Mouse (Mus musculus) WW6 (cell line): ENCODE measurements around the gene Fanci.

Experiments
- DNase-seq: peaks from one replicate; pipeline ENCODE4 v3.0.0-alpha.2; 2013; ENCODE audit warnings: low read depth, low spot score

Gene Fanci

DNA sequence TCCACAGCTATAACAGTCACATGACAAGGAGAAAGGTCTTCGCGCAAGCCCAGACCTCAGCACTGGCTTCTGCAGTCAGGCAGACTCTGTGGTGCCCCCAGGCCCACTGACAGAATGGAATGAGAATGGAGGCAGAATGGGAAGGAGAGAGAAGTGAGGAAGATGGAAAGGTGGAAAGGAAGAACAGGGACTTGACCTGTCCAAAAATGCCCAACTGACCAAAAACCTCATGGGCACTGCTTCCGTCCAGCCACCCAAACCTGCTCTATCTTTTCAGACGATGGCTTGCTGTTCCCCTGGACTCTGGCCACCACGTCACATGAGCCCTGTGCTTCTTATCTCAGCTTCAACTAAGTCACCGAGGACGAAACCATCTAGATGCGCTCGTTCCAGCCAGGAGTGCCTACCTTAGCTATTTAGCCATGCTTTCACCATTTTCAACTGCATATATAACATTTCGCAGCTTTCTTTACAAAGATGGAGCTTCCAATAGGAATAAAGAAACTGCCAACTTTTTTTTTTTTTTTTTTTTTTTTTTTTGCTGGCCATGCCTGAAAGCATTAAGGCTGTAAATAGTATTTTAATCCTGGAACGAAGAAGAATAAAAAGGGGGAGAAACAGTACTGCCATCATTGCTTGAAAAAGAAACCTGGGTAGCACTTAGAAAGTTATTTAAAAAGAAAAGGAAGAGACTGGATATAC is 71.8 kb downstream of the Fanci start:
- no peak for DNase-seq

DNA sequence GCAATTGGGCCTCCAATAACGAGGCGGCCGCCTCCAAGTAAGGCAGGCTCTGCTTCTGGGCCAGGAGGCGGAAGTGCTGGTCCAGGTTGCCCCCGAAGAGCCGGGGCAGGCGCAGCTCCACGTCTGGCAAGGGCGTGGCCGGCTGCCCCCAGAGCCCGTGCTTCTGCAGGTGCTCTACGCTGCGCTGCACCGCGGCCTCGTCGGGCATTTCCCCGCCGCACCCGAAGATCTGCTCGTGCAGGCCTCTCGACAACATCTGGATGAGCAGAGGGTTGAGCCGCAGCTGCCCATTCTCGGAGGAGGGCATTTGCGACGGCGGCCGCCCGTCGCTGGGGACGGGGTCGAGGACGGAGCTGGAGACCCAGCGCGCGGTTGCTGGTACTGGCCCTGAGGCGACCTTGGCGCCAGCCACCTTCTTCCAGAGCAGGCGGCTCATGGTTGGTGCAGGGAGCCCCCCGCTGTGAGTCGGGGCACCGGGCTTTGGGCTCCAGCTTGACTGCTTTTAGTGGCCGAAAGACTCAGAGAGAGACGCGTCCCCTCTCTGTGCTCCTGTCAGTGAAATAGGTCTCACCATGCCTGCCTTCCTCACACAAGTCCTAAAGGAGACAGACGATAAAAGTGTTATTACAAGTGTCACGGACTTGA is 73.2 kb downstream of the Fanci start:
- no peak for DNase-seq

GRCm38 (mm10) chr7:79465461-79466044 is 73.8 kb downstream of the Fanci start:
- DNase-seq: no peak

DNA sequence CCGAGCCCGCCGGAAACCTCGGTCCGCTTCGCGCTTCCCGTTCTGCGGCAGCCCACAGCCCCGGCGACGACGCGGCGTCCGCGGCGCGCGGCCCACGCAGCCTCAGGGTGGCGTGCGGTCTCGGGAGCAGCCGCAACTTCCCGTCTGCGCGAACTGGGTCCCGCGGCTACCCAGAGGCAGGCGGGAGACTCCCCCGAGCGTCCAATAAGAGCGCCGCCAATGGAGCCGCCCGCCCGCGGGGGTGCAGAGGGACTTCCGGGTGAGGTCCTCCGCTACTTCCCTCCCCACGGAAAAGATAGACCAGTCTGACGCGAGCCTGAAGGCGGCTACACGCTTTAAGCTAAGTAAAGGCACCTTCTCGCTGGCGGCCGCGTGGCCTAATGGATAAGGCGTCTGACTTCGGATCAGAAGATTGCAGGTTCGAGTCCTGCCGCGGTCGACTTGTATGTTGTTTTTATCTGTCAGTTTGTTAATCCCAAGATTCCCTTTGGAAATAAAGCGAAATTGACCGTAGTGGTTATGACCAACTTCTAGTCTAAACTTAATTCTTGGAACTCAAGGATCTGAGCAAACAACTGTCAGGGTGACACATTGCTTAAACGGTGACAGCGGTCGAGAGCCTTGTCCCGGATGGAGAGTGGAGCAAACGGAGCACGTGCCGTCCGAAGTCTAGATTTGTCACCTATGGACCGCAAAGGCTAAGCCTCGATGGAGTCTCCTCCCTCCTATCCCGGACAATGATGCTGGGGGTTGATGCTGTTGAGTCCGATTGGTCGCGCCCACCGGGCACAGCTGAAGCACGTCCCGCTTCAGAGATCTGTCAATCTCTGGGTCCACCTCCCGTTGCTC is 74.5 kb downstream of the Fanci start, which contains the start of gene Polg:
TSS of gene Polg (minus strand) at position 310 of the 849 bp plus-strand sequence.
- DNase-seq: peak; percentile 92

GRCm38 (mm10) chr7:79467951-79468350 is 76.2 kb downstream of the Fanci start:
- DNase-seq: no peak

GRCm38 (mm10) chr7:79468994-79469393 is 77.3 kb downstream of the Fanci start:
- no peak for DNase-seq

GRCm38 (mm10) chr7:79469766-79470165 is 78.0 kb downstream of the Fanci start:
- DNase-seq: no peak

DNA sequence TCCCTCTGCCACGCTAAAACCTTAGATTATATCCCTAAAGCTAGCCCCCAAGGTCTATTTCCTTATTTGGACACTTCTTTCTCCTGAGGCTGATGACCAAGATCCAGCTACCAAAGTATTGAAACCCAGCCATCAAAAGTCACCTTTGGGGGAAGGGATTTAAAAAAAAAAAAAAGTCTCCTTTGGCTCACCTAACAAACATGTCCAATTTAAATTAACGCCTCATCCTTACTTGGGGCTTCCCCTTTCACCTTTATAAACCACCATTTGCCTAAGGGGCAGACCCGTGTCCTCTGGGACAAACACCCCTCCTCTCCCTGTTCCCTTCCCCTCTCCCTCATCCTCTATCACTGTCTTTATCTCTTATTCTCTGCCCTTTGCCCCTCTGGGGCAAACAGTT is 79.0 kb downstream of the Fanci start:
- DNase-seq: no peak

DNA sequence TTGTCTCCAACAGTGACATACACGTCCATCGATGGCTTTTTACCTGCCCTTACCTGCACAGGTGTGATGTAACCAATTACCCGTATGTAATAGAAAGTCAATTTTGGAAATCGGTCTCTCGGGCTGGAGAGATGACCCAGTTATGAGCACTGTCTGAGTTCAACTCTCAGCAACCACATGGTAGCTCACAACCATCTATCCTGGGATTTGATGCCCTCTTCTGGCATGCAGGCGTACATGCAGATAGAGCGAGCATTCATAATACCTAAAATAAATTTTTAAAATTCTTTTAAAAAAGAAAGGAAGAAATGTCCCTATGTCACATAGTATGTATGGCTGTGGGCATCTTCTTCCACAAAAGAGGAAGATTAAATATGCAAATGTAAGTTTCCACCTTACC is 79.7 kb downstream of the Fanci start:
- DNase-seq: no peak

DNA sequence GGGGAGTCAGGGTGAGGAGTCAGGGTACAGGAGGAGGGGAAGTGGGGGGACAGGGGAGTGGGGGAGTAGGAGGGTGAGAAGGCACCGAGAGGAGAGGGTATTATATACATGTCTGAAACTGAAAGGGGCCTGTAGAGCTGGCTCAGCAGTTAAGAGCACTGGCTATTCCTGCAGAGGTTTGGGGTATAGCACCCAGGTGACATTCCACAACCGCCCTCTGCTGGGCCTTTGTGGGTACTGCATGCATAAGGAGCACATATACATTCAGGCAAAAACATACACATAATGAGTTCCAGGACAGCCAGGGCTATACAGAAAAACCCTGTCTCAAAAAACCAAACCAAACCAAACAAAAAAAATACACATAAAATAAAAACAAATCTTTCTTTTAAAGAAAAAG is 81.1 kb downstream of the Fanci start:
- no peak for DNase-seq

DNA sequence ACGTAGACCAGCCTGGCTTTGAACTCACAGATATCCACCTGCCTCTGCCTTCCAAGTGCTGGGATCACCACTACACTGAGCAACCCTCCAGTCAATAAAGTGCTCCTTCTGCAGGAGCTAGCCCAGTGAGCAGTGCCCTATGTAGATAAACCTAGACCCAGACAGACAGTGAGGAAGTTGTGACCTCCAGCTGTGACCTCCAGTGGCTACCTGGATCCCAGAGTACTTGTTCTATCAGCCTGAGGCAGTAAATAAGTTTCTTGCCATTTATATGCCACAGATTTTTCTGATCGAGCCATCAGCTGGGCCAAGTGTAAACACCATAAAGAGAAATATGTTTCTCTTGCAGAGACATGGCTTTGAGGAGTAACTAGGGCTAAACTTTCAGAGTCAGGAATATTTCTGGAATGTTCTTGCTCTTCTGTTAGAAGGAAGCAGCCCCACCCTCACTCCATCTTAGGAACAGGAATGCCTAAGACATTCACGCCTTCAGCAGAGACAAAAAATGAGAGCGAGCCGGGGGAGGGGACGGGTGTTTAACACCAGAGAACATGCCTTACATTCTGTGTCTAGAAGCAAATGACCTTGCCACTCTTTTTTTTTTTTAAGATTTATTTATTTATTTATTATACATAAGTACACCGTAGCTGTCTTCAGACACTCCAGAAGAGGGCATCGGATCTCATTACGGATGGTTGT is 81.9 kb downstream of the Fanci start:
- DNase-seq: no peak

DNA sequence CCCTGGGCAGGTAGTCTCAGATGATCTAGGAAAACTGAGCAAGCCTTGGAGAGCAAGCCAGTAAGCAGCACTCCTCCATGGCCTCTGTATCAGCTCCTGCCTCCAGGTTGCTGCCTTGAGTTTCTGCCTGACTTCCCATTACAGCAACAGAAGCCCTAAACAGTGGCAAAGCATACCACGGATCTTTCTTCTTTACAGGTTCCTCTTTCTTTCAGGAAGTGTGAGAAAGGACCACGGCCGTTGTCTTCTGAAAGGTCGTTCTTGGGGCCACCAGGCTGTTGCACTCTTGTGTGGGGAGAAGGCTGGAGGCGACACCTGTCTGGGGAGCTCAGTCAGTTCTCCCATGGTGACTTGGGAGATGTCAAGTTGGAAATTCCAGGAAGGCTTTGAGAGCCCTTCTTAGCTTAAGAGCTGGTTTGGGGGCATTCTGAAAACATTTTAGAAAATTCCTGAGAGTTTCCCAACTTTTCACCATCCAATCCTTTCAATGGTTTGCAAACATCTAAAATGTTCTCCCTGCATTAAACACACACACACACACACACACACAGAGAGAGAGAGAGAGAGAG is 83.2 kb downstream of the Fanci start:
- DNase-seq: no peak

DNA sequence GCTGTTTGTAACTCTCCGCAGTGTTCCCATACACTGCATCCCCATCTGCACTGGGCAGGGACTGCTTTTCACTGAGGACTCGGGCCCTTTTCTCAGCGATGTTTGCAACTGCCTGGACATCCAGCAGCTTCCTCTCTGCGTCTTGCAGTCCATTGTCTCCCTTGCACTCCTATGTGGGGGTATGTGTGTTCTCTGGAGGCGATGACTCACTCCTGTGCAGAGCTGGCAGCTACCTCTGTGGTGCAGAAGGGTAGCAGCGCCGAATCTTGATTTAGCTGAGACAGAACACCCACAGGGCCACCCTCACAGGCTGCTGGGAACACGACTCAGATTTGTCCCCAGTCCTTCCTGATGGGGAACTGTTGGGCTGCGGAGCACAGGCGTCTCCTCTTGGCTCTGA is 94.8 kb downstream of the Fanci start:
- DNase-seq: no peak

DNA sequence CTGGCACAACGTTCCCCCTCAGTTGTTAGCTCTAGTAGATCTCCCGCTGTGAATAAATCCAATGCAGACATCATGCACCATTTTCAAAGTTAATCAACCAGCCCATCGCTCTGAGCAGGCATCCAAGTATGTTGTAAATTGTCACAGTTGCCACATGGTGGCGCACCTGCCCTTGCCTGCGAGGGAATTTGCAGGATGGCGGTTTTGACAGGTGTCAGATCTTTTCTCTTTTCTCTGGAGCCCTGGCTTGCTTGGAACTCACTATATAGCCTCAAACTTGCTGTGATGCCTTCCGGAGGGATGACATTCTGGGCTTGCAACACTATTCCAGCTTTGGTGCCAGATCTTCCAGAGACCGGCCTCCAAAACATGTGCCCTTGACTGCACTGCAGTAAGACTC is 102.2 kb downstream of the Fanci start:
- DNase-seq: no peak

- no peak for DNase-seq
Measured at GRCm38 (mm10) chr7:79495988-79496815, 104.5 kb downstream of the Fanci start.

- no peak for DNase-seq
Measured at GRCm38 (mm10) chr7:79496816-79497328, 105.1 kb downstream of the Fanci start.

GRCm38 (mm10) chr7:79497701-79498115 is 106.0 kb downstream of the Fanci start:
- DNase-seq: no peak

DNA sequence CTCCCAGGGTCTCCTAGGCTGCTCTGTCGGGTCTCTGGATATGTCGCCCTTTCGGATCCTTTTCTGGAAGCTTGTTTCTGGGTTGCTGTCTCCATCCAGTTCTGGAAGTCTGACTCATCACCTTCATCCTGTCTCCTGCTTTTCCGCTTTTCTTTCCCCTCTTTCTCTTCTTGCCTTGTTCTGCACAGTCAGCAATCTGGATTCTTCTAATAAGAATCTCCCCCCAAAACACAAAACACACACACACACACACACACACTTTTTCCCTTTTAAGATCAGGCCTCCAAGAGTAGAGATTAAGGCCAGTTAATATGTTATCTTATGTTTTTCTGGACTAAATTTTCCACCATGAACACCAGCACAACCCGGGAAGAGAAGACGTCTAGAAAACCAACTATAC is 106.6 kb downstream of the Fanci start:
- DNase-seq: no peak

DNA sequence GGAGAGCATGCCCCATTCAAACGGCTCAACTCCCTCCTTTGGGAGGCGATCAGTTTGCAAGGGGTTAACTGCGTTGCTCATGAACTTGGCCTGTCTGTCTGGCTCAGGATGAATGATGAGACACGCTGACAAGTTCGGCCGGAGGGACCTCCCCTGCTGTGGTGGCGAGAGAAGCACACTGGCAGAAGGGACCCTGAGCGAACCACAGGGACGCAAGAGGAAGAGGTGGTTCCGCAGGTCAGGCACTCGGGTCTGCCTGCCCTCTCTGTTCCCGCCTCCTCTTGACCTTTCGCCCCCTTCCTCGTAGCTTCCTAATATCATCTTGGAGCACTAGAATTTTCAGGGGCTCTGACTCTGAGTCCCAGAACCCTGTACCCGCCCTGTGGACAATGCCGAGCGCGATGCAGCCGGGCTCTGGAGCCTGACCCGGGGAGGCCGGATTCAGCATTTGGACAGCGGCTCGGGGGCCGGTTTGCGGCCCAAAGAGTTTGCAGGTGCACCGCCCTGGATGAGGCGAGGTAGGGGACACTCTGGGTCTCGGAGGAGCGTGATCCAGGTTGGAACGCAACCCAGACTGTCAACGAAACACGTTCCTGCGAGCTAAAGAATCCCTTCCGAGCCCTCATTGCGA is 107.4 kb downstream of the Fanci start:
- DNase-seq: no peak
